Mouse (Mus musculus): ENCODE measurements around the gene Gabbr2.

Gabbr2 gene

GRCm38 (mm10) chr4:46758340-46759041 lies 233.2 kb downstream of the Gabbr2 start:
- no peak for DNase-seq (ENCODE audit: low spot score)

GRCm38 (mm10) chr4:46754407-46755194 lies 237.1 kb downstream of the Gabbr2 start:
- DNase-seq (ENCODE audit: low spot score) = no peak

- no peak for DNase-seq (ENCODE audit: low spot score)
These were observed 239.4 kb downstream of the Gabbr2 start for GRCm38 (mm10) chr4:46752306-46752705.

GRCm38 (mm10) chr4:46749015-46749414 lies 242.7 kb downstream of the Gabbr2 start:
- no peak for DNase-seq (ENCODE audit: low spot score)

GRCm38 (mm10) chr4:46747007-46747746 lies 244.5 kb downstream of the Gabbr2 start:
- DNase-seq (ENCODE audit: low spot score) = no peak

- no peak for DNase-seq (ENCODE audit: low spot score)
These were observed 246.1 kb downstream of the Gabbr2 start for GRCm38 (mm10) chr4:46745536-46745935.

- no peak for DNase-seq (ENCODE audit: low spot score)
These were observed 247.0 kb downstream of the Gabbr2 start for GRCm38 (mm10) chr4:46744583-46745155.

- no peak for DNase-seq (ENCODE audit: low spot score)
These were observed 249.1 kb downstream of the Gabbr2 start for GRCm38 (mm10) chr4:46742601-46743000.

- no peak for DNase-seq (ENCODE audit: low spot score)
These were observed 254.7 kb downstream of the Gabbr2 start for GRCm38 (mm10) chr4:46736910-46737511.

- DNase-seq (ENCODE audit: low spot score) = no peak
These were observed 256.8 kb downstream of the Gabbr2 start for GRCm38 (mm10) chr4:46734906-46735305.

- DNase-seq (ENCODE audit: low spot score) = no peak
These were observed 260.1 kb downstream of the Gabbr2 start for GRCm38 (mm10) chr4:46731590-46731989.

- DNase-seq (ENCODE audit: low spot score) = no peak
These were observed 262.2 kb downstream of the Gabbr2 start for GRCm38 (mm10) chr4:46729306-46730042.

GRCm38 (mm10) chr4:46728231-46728630 lies 263.4 kb downstream of the Gabbr2 start:
- DNase-seq (ENCODE audit: low spot score) = no peak

GRCm38 (mm10) chr4:46727153-46727552 lies 264.5 kb downstream of the Gabbr2 start:
- no peak for DNase-seq (ENCODE audit: low spot score)

- DNase-seq (ENCODE audit: low spot score) = no peak
These were observed 270.7 kb downstream of the Gabbr2 start for GRCm38 (mm10) chr4:46720821-46721557.

- DNase-seq (ENCODE audit: low spot score) = no peak
These were observed 271.6 kb downstream of the Gabbr2 start for GRCm38 (mm10) chr4:46720070-46720469.

GRCm38 (mm10) chr4:46718624-46719023 lies 273.0 kb downstream of the Gabbr2 start:
- no peak for DNase-seq (ENCODE audit: low spot score)

- DNase-seq (ENCODE audit: low spot score) = no peak
These were observed 274.5 kb downstream of the Gabbr2 start for GRCm38 (mm10) chr4:46717156-46717555.

GRCm38 (mm10) chr4:46716361-46716760 lies 275.3 kb downstream of the Gabbr2 start:
- no peak for DNase-seq (ENCODE audit: low spot score)

- DNase-seq (ENCODE audit: low spot score) = no peak
These were observed 281.1 kb downstream of the Gabbr2 start for GRCm38 (mm10) chr4:46710523-46710922.
